Mouse (Mus musculus) bone marrow macrophage, adult 2 months (primary cell): Measurements from ENCODE around the gene Slc8b1.

ENCODE experiments used
- CTCF ChIP-seq: IDR thresholded peaks from 2 replicates; pipeline ENCODE4 v1.5.1; 2012; ENCODE audit warnings: low read depth, mild to moderate bottlenecking, low read length, moderate library complexity
- POLR2A ChIP-seq: IDR thresholded peaks from 2 replicates; pipeline ENCODE4 v1.6.1; 2012; ENCODE audit warnings: mild to moderate bottlenecking, low read depth, low read length, borderline replicate concordance

DNA sequence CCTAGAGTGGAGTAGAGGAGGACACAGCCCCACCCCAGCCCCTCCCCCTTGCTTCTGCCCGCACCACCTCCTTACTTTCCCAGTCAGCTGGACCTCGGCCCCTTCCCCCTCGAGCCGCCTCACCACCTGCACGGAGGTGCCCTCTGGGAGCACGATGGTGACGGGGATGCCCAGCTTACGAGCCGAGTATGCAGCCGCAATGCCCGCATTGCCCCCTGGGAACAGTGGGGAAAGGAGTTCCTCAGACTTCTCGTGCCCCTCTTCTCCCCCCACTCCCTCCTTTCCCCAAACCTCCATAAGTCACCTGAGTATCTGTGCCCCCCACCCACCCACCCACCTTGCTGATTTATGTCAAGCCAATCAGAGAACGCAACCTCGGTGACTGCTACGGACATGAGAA lies 49.1 kb upstream of the Slc8b1 start:
- no peak for TF ChIP-seq CTCF
- no peak for TF ChIP-seq POLR2A
